In the genomic region with DNA sequence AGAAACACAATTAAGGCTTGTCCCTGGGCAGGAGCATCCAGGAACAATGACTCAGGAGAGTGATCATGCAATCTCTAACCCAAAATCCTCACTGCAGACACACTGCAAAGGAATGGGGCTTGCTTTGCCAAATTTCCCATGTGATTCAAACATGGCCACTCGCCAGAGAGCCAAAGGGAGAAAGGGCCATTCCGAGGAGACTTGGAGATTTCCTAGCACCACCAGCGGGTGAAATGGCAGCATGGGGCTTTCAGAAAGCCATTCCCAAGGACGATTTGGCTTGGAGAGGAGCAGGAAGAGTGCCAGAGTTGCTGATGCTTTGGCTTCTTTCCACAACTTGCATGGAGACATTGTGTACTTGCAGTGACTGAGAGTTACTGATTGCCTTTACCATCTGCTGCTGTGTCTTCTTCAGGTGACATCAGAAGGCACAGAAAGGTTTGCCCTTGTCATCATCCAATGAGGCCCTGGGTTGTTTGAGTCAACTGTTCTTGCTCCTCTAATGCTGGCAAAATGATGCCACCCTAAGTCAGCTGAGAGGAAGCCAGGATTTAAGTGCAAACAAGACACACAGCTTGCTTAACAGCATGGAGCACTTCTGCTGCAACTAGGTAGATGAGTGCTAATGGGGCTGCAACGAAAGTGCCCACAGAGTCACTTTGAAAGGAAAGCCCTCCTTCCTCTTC, we compare ENCODE assay signal across 9 mouse cellular contexts. TPM values are rescaled to one million over a fixed set of nuclear protein-coding genes. Genes with fewer than 3 reads are reported as not detected.
A peak's percentile ranks its signal among the peaks of the same experiment; 100 is the strongest.
DNase-seq lines count a peak whose midpoint lies in the region; ATAC-seq and TF ChIP-seq lines count a peak whose summit lies in the region.
"Had no signal": no experiment of that assay in that cellular context is flagged by ENCODE, and none has a peak within 500 bp of the region (broad histone marks: within the 10 kb centered on the region; RNA-seq: fewer than 3 reads in every experiment).

No protein-coding gene starts in this region.

- ATAC-seq in kidney, embryonic 15.5 days (replicated peaks; ENCODE audit: low FRiP score) = no peak
- ATAC-seq in megakaryocyte progenitor cell, adult 5-6 weeks (replicated peaks; ENCODE audit: poor library complexity) = peak; percentile 23; the same call in 1 of the 2 replicates
- ATAC-seq in CD4-positive, CD25-positive, alpha-beta regulatory T cell, adult 4 months = no peak

- H3K4me1 ChIP-seq in kidney, embryonic 15.5 days = peaks cover 27% of the 10 kb centered on the region

- H3K27ac ChIP-seq in kidney, embryonic 15.5 days = no peak overlapping the region
- peak overlapping the region; percentile 91 for H3K27ac ChIP-seq in layer of hippocampus, adult 2 months
- H3K27ac ChIP-seq: heart, embryonic 13.5 days had no signal

- no peak for TF ChIP-seq CTCF in layer of hippocampus, adult 2 months (conservative IDR thresholded peaks at IDR 0.05)

- H3K4me2 ChIP-seq in kidney, embryonic 15.5 days = no peak overlapping the region
- H3K4me2 ChIP-seq: heart, embryonic 13.5 days had no signal

- no peak overlapping the region for H3K4me3 ChIP-seq in kidney, embryonic 15.5 days (replicated peaks)
- no peak overlapping the region; the same call in 1 of the 2 replicates for H3K4me3 ChIP-seq in layer of hippocampus, adult 2 months
- H3K4me3 ChIP-seq: heart, embryonic 13.5 days had no signal

- no peaks in the 10 kb centered on the region for H3K27me3 ChIP-seq in kidney, embryonic 15.5 days
- H3K27me3 ChIP-seq: heart, embryonic 13.5 days had no signal

- peak; percentile 57 for DNase-seq in kidney, adult 11 months
- peak; percentile 27 to 48 for DNase-seq in adrenal gland, postnatal 4 days (ENCODE audit: low spot score in 2 of 2)
- DNase-seq in gastrocnemius, adult 8-10 months (ENCODE audit: low spot score in 2 of 2) = peak; percentile 49 to 59
- peak; percentile 32 to 56 for DNase-seq in layer of hippocampus, adult 2 months (ENCODE audit: low spot score in 2 of 2)
- no peak for DNase-seq in thymus, postnatal 10 days (ENCODE audit: low spot score in 2 of 2)

- WGBS in kidney, embryonic 15.5 days = 64% methylated on average over 5 of the region's 5 CpGs

- no peaks in the 10 kb centered on the region for H3K9me3 ChIP-seq in kidney, embryonic 15.5 days (replicated peaks)
- H3K9me3 ChIP-seq: heart, embryonic 13.5 days had no signal

- no peak overlapping the region for H3K9ac ChIP-seq in kidney, embryonic 15.5 days
- H3K9ac ChIP-seq: heart, embryonic 13.5 days had no signal

- H3K36me3 ChIP-seq in kidney, embryonic 15.5 days = no peaks in the 10 kb centered on the region
- H3K36me3 ChIP-seq: heart, embryonic 13.5 days had no signal

RNA-seq across cellular contexts. Expression of gene Lyst, which starts 16.5 kb away (rescaled TPM):
- 4.2 and 6.3 TPM in 2 replicates for polyA plus RNA-seq in kidney, embryonic 15.5 days (2015; fragmentation: Nextera tagmentation; extraction: Ambion mirVana)
- 10 to 100 TPM; 35.4 to 35.8 TPM for total RNA-seq in adrenal gland, postnatal 4 days (2021)
- 1 to 10 TPM; 3.5 to 4.7 (median 4.2) TPM for total RNA-seq in gastrocnemius, adult 8-10 months (2022)
- total RNA-seq in layer of hippocampus, adult 2 months (2021) = 100 to 1,000 TPM in 1 of 2 experiments, 10 to 100 TPM in 1; 96.3 to 107 TPM
- 55.4 and 68.7 TPM in 2 replicates for total RNA-seq in megakaryocyte progenitor cell, adult 5-6 weeks (2015)
- 48.7 and 55.6 TPM in 2 replicates for total RNA-seq in megakaryocyte progenitor cell, adult 5-6 weeks (2017)
- 10 to 100 TPM in 1 of 2 experiments, 1 to 10 TPM in 1; 9.0 to 10.5 TPM for polyA plus RNA-seq in CD4-positive, CD25-positive, alpha-beta regulatory T cell, adult 4 months (2017; shearing (Covaris generic))

Comparison
In these comparisons a context has a peak if more than half of its experiments do, and no peak if none do; other contexts are left out.
1. DNase-seq: peak in kidney, adult 11 months (single experiment), adrenal gland, postnatal 4 days (2 of 2), gastrocnemius, adult 8-10 months (2 of 2) and layer of hippocampus, adult 2 months (2 of 2); none in thymus, postnatal 10 days (0 of 2).
2. RNA of gene Lyst, which starts 16.5 kb away (total RNA-seq): 96.3 to 107 TPM in layer of hippocampus, adult 2 months, 48.7 to 68.7 TPM in megakaryocyte progenitor cell, adult 5-6 weeks and 35.4 to 35.8 TPM in adrenal gland, postnatal 4 days; 3.5 to 4.7 TPM in gastrocnemius, adult 8-10 months; every median in the first group is over 4 times any median in the second.